Mouse (Mus musculus) liver, embryonic 16.5 days (tissue): ENCODE measurements around the gene Polr1d. TPM values are rescaled to one million over a fixed set of nuclear protein-coding genes. Genes with fewer than 3 reads are reported as not detected.

Source experiments
- ATAC-seq: fragments of 200-750 bp; cut with Nextera tagmentation; 2 replicates; pipeline ENCODE4 v1.8.0; 2017; ENCODE audit warnings: low read depth, mild to moderate bottlenecking, moderate number of reproducible peaks, moderate library complexity
- H3K27ac ChIP-seq: fragments of 300-500 bp; sonication (generic); 2 replicates; pipeline ENCODE4 v1.5.1; 2014; ENCODE audit warnings: mild to moderate bottlenecking, low read length
- H3K27me3 ChIP-seq: fragments of 300-500 bp; sonication (generic); 2 replicates; pipeline ENCODE4 v1.6.1; 2014; ENCODE audit warnings: low read depth, low read length, mixed read lengths; ENCODE audit not compliant: control insufficient read depth, insufficient read depth
- H3K36me3 ChIP-seq: fragments of 300-500 bp; sonication (generic); 2 replicates; pipeline ENCODE4 v1.6.1; 2014; ENCODE audit warnings: mild to moderate bottlenecking; ENCODE audit not compliant: control insufficient read depth, insufficient read depth
- H3K4me1 ChIP-seq: fragments of 300-500 bp; sonication (generic); 2 replicates; pipeline ENCODE4 v1.6.1; 2014; ENCODE audit warnings: low read depth, low read length, mixed read lengths; ENCODE audit not compliant: control insufficient read depth
- H3K4me2 ChIP-seq: fragments of 300-500 bp; sonication (generic); 2 replicates; pipeline ENCODE4 v1.6.1; 2014; ENCODE audit warnings: low read depth, low read length, mixed read lengths
- H3K4me3 ChIP-seq: fragments of 300-500 bp; sonication (generic); 2 replicates; pipeline ENCODE4 v1.5.1; 2014; ENCODE audit warnings: low read depth, mild to moderate bottlenecking, low read length
- H3K9ac ChIP-seq: fragments of 300-500 bp; sonication (generic); 2 replicates; pipeline ENCODE4 v1.6.1; 2014; ENCODE audit warnings: low read depth, low read length
- H3K9me3 ChIP-seq: fragments of 300-500 bp; sonication (generic); replicated peaks from 2 replicates; pipeline ENCODE4 v1.6.1; 2016; ENCODE audit warnings: low read length; ENCODE audit not compliant: control insufficient read depth
- WGBS: fragments of 180-500 bp; shearing (Covaris S2); extraction: QIAGEN DNeasy Blood & Tissue Kit; methylation state at CpG from one replicate; pipeline ENCODE4 v1.1.7; 2014; ENCODE audit not compliant: insufficient replicate concordance; 5-methylcytosine and 5-hydroxymethylcytosine counted together
- polyA plus RNA-seq: library from polyadenylated mRNA; unstranded; fragments of >200 nt; fragmentation: Nextera tagmentation; extraction: Ambion mirVana; gene quantifications from 2 replicates; pipeline ENCODE4 v1.2.1, GENCODE M21; 2015

Gene Polr1d
- polyA plus RNA-seq, 1 experiment from 2014 or later: 54.4 TPM

DNA sequence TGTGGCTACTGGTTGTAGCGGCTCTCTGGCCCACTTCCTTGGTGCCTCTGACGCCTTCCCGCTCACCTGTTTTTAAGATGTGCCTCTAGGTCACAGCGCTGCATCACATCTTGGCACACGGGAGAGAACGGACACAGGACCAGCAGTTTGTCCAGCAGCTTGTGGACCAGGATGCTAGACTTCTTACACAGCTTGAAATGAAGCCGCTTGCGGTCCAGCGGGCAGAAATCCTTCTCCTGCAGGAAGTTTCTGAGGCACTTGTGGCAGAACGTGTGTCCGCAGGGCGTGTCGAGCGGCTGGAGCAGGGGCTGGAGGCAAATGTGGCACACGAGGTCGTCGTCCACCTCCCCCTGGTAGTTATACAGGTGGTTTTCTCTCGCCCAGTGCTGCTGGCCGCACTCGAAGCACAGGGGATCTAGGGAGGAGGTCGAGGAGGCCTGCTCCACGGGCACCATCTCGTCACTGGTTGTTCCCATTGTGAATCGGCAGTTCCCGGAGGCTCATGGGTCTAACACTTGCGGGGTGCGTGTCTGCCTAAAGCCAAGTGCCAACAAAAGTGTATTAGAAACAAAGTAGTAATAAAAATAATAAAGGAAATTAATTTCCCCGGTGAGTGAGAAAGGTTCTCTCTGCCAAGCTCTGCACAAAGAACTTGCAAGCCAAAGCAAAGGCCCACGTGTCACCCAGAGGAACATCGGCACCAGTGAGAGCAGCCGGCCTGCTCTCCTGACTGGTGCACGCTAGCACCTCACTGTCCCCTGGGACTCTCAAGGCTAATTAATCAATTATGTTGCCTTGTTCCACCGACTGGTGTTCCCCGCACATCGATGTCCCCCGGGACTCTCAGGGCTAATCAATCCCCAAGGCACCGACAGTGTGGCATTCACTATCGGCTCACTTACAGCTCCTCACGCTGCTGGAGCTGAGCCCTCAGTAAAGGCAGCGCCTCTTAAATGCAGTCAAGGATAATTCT lies 34.6 kb upstream of the Polr1d start:
- Histone ChIP-seq H3K9ac (no peak overlapping the region), H3K27me3 (no peaks in the 10 kb centered on the region)
- WGBS: 82% methylated on average over 40 of the region's 40 CpGs

DNA sequence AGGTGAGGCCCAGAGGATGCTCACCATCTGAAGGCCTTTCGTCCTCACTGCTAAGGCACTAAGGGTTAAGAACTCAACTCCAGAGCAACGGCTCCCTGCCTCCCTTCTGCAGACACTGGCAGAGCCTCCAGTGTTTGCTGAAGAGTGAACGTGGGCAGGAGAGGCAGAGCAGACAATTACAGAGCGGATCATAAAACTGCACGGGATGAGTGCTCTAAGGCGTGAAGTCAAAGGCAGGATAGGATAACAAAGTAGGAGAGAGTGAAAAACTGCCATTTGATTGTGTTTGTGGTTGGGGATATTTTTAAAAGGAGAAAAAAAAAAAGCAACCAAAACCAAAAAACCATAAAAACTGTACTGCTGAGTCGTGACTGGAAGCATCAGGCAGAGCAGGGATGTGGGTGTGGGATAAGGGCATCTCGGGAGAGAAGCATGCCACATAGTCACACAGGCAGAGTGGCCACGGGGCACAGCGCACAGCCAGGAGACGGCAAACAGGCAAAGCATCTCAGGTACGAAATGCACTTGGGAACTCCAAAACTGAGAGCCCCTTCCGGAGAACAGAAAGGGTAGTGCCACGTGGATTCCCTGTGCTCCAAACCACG lies 33.5 kb upstream of the Polr1d start:
- WGBS: 68% methylated on average over 15 of the region's 15 CpGs
- no peaks in the 10 kb centered on the region for H3K9me3 ChIP-seq
- H3K4me1 ChIP-seq: no peaks in the 10 kb centered on the region

More for the DNA sequence above, 34.6 kb upstream of the Polr1d start:
- no peak overlapping the region for H3K27ac ChIP-seq
- H3K4me2 ChIP-seq: no peak overlapping the region
- no peak for ATAC-seq
- H3K4me3 ChIP-seq: no peak overlapping the region
- peaks cover 5% of the 10 kb centered on the region for H3K36me3 ChIP-seq
- H3K4me1 ChIP-seq: peaks cover 3% of the 10 kb centered on the region
- no peaks in the 10 kb centered on the region for H3K9me3 ChIP-seq

DNA sequence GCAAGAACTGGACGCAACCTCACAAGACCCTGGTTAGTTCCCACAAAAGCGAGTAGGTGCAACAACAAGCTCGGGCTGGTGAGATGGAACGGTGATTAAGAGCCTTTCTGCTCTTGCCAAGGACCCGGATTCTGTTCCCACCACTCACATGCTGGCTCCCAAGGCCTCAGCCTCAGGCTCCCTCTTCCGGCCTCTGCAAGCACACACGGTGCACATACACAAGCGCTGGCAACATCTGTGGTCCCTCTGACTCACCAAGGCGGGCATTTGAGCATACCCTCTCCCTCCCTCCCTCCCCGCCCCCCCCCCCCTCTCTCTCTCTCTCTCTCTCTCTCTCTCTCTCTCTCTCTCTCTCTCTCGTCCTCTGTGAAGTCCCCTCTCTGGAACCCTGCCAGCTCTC lies 31.5 kb upstream of the Polr1d start:
- Histone ChIP-seq H3K4me2 (no peak overlapping the region), H3K9me3 (no peaks in the 10 kb centered on the region), H3K36me3 (peaks cover 5% of the 10 kb centered on the region), H3K27me3 (no peaks in the 10 kb centered on the region), H3K4me1 (peaks cover 3% of the 10 kb centered on the region), H3K9ac (no peak overlapping the region), H3K27ac (no peak overlapping the region), H3K4me3 (no peak overlapping the region)
- WGBS: 70% methylated on average over 10 of the region's 11 CpGs
- no peak for ATAC-seq

More for the DNA sequence above, 33.5 kb upstream of the Polr1d start:
- Histone ChIP-seq H3K27me3 (no peaks in the 10 kb centered on the region), H3K36me3 (peaks cover 5% of the 10 kb centered on the region), H3K4me2 (no peak overlapping the region), H3K27ac (no peak overlapping the region), H3K4me3 (no peak overlapping the region), H3K9ac (no peak overlapping the region)
- ATAC-seq: no peak

DNA sequence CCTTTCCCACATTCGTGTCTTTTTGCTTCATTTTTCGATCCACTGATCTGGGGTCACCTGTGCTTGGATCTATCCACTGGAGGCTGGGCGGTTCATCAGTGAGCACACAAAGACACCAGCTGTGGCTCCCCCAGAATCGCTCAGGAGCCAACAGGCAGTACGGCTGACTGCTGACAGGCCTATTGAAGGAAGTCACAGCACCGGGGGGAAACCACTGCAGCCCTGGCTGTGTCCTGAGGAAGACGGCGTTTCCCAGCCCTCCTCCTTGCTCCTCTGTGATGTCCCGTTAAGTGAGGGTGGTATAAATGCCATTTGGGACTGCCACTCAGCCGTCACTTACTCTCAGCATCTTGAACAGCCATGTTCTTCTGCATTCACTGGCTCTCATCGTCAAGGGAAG lies 30.9 kb upstream of the Polr1d start:
- Histone ChIP-seq H3K36me3 (peaks cover 5% of the 10 kb centered on the region), H3K4me2 (no peak overlapping the region), H3K27ac (no peak overlapping the region), H3K9ac (no peak overlapping the region), H3K27me3 (no peaks in the 10 kb centered on the region), H3K4me1 (peaks cover 6% of the 10 kb centered on the region), H3K9me3 (no peaks in the 10 kb centered on the region), H3K4me3 (no peak overlapping the region)
- no peak for ATAC-seq
- 46% methylated on average over 11 of the region's 11 CpGs for WGBS

DNA sequence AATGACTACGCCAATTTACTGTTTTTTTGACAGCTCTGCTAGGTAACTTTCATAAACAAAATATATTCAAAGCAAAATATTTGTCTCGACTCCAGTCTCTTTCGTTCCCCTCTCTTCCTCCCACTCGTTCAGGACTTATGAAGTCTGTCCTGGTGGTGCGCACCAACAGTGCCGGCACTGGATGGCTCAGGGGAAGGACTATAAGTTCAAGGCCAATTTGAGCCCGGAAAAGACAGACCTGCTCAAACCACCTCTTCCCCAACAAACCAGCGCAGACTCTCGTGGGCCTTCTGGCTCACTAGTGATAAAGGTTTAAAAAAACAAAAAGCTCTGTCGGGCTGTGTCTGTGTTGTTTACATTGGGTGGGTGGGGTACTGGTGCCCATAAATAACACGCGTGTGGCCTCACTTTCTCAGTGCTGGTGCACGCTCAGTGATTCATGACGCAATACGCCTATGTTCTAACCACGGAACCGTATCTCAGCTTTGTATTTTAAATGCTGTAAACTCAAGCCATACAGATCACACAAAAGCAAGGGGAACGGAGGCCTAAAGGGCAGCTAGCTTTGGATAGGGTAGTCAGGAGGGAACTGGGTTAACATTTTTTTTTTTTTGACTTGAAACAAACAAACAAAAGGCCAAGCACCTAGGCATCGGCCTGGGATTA lies 27.2 kb upstream of the Polr1d start:
- Histone ChIP-seq H3K27ac (0 out of 2 replicates have a peak overlapping the region, but pooled peaks have one; percentile 21), H3K9me3 (no peaks in the 10 kb centered on the region), H3K4me3 (no peak overlapping the region), H3K27me3 (no peaks in the 10 kb centered on the region), H3K4me2 (no peak overlapping the region), H3K9ac (no peak overlapping the region), H3K36me3 (no peaks in the 10 kb centered on the region), H3K4me1 (peaks cover 8% of the 10 kb centered on the region)
- WGBS: 54% methylated on average over 19 of the region's 19 CpGs
- ATAC-seq: no peak

DNA sequence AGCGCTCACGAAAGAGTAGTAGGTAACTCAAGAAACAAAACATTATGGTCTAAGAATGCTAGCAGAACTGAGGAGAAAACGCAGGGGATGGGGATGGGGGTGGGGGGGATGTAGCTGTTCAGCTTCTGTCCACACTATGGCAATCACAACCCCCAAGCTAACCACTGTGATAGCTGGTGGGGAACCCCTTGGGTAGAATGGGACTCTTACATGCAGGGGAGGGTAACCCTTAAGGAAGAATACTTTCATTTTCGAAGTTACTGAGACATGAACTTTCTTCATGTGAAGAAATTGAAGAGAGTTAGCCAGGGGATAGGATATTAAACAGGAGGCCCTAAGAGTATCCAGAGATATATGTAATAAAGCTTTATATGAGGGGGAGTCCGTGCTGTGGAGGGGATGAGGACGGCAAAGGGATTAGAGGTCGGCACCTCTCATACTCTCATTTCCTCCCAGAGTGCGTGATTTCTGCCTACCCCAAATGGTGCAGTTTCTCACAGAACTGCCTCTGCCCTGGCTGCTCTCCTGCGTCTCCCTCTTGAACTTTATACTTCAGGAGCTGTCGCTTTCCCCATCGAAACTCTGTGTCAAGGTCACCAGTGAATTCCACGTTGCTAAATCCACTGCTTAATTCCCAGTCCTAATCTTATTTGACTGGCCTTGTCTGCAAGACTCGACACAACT lies 25.9 kb upstream of the Polr1d start:
- Histone ChIP-seq H3K9ac (no peak overlapping the region), H3K4me2 (peak overlapping the region; percentile 14; the same call in 1 of the 2 replicates), H3K4me3 (no peak overlapping the region), H3K27ac (no peak overlapping the region), H3K9me3 (no peaks in the 10 kb centered on the region), H3K27me3 (no peaks in the 10 kb centered on the region), H3K4me1 (peaks cover 14% of the 10 kb centered on the region), H3K36me3 (no peaks in the 10 kb centered on the region)
- no peak for ATAC-seq
- 52% methylated on average over 13 of the region's 13 CpGs for WGBS

DNA sequence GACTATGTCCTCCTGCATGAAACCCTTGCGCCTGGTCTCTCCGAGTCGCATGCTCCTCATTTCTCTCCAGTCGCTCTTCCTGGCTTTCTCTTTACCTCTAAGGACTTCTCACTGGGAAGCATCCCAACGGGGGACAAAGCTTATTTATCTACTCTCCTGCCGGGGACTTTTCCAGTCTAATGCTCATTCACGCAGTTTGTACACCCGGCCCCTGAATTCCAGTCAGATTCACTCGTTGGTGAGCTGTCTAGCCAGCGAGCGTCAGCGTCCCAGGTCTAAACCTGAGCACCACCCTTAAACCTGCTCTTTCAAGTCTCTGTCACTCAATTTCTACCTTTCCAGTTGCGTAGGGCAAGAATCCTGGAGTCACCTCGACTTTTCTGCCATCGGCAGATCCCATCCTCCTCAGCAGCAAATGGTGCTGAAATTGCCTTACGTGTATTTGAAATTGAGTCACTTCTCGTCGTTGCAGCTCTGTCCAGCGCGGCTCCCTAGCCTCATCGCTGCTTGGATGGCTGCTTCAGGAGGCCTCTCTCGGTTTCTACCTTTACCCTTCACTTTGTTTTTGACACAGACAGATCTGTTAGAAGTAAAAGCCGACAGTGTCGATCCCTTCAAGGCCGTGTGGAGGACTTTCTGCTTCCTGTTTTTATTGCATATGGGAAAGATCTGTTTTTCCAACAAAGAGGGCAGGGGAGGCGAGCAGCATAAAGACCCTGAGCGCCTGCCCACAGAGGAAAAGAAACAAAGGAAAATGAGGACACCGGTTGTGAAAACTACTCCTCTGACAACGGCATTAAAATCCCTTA lies 25.1 kb upstream of the Polr1d start:
- H3K27me3 ChIP-seq: no peaks in the 10 kb centered on the region
- H3K27ac ChIP-seq: no peak overlapping the region
- no peak overlapping the region for H3K4me3 ChIP-seq
- no peak overlapping the region for H3K9ac ChIP-seq
- no peaks in the 10 kb centered on the region for H3K9me3 ChIP-seq
- 0 out of 2 replicates have a peak overlapping the region, but pooled peaks have one; percentile 14 for H3K4me2 ChIP-seq
- H3K36me3 ChIP-seq: no peaks in the 10 kb centered on the region
- peaks cover 19% of the 10 kb centered on the region for H3K4me1 ChIP-seq
- WGBS: 59% methylated on average over 29 of the region's 29 CpGs
- no peak for ATAC-seq

DNA sequence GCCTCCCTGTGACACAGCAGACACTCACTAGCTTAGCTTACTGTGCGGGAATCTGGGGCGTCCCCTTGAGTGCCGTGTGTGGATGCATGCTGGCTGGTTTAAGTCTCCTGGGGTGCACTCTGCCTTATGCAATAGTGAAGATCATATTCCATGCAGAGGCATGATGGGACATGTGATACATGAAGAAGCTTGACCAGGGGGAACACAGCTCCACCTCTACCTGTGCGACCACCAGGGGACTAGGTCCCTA lies 24.6 kb upstream of the Polr1d start:
- Histone ChIP-seq H3K9ac (no peak overlapping the region), H3K4me1 (peaks cover 20% of the 10 kb centered on the region), H3K27me3 (no peaks in the 10 kb centered on the region), H3K4me2 (no peak overlapping the region), H3K27ac (no peak overlapping the region), H3K36me3 (no peaks in the 10 kb centered on the region), H3K9me3 (no peaks in the 10 kb centered on the region), H3K4me3 (no peak overlapping the region)
- WGBS: 73% methylated on average over 4 of the region's 4 CpGs
- no peak for ATAC-seq
